Mouse (Mus musculus) embryonic facial prominence, embryonic 14.5 days (tissue): ENCODE measurements at regions not wholly inside any gene's neighbourhood (a gene's known extent, or its start where the extent isn't known, plus 50 kb on each side); places are given as distances from the start of the nearest gene placed in this dataset.

ENCODE experiments used
- ATAC-seq: fragments of 200-750 bp; cut with Nextera tagmentation; 2 replicates; pipeline ENCODE4 v1.8.0; 2017; ENCODE audit warnings: low read depth, moderate number of reproducible peaks, moderate TSS enrichment
- DNase-seq: peaks from one replicate; pipeline ENCODE4 v3.0.0-alpha.2; 2015; ENCODE audit warnings: low spot score
- H3K27ac ChIP-seq: fragments of 300-500 bp; sonication (generic); replicated peaks from 2 replicates; pipeline ENCODE4 v1.5.1; 2014; ENCODE audit warnings: low read depth, mild to moderate bottlenecking, low read length, moderate library complexity
- H3K27me3 ChIP-seq: fragments of 300-500 bp; sonication (generic); replicated peaks from 2 replicates; pipeline ENCODE4 v1.6.1; 2014; ENCODE audit warnings: low read length; ENCODE audit not compliant: control insufficient read depth, insufficient read depth
- H3K36me3 ChIP-seq: fragments of 300-500 bp; sonication (generic); 2 replicates; pipeline ENCODE4 v1.6.1; 2014; ENCODE audit warnings: low read length, mixed read lengths; ENCODE audit not compliant: control insufficient read depth, insufficient read depth
- H3K4me1 ChIP-seq: fragments of 300-500 bp; sonication (generic); 2 replicates; pipeline ENCODE4 v1.6.1; 2014; ENCODE audit warnings: antibody characterized with exemption, low read length; ENCODE audit not compliant: control insufficient read depth, insufficient read depth
- H3K4me2 ChIP-seq: fragments of 300-500 bp; sonication (generic); 2 replicates; pipeline ENCODE4 v1.6.1; 2014; ENCODE audit warnings: low read depth, mild to moderate bottlenecking, low read length, moderate library complexity, mixed read lengths
- H3K4me3 ChIP-seq: fragments of 300-500 bp; sonication (generic); 2 replicates; pipeline ENCODE4 v1.5.1; 2014; ENCODE audit warnings: low read depth, mild to moderate bottlenecking, low read length
- H3K9ac ChIP-seq: fragments of 300-500 bp; sonication (generic); 2 replicates; pipeline ENCODE4 v1.6.1; 2014; ENCODE audit warnings: low read depth, mild to moderate bottlenecking, low read length, moderate library complexity, mixed read lengths
- H3K9me3 ChIP-seq: fragments of 300-500 bp; sonication (generic); 2 replicates; pipeline ENCODE4 v1.6.1; 2016; ENCODE audit warnings: low read length; ENCODE audit not compliant: control insufficient read depth
- WGBS: fragments of 180-500 bp; shearing (Covaris S2); extraction: QIAGEN DNeasy Blood & Tissue Kit; methylation state at CpG from one replicate; pipeline ENCODE4 v1.1.7; 2014; 5-methylcytosine and 5-hydroxymethylcytosine counted together

DNA sequence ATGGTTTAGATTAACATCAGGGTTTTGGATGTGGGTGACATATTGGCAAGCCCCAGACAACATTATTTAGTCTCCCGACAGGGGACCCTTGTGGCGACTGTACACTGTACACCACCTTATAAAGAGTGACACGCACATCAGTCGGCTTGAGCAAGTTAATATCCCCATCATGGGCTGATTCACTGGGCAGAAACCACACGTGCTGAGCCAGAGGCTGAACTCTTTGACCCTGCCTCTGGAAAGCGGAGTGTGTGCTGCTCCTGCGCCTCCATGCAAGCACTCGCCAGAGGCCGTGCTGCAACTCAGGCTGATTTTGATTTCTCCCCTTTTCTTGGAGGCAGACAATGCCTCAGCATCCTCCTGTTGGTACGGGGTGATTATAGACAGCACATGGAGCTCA lies 125.2 kb upstream of the Msx2 start:
- Histone ChIP-seq H3K4me2 (no peak overlapping the region), H3K4me3 (no peak overlapping the region), H3K27ac (no peak overlapping the region), H3K9ac (no peak overlapping the region), H3K36me3 (no peaks in the 10 kb centered on the region), H3K27me3 (peaks cover 4% of the 10 kb centered on the region; the same call in 1 of the 2 replicates), H3K4me1 (peaks cover 29% of the 10 kb centered on the region), H3K9me3 (no peaks in the 10 kb centered on the region)
- 40% methylated on average over 10 of the region's 10 CpGs for WGBS
- DNase-seq = no peak
- ATAC-seq = no peak

DNA sequence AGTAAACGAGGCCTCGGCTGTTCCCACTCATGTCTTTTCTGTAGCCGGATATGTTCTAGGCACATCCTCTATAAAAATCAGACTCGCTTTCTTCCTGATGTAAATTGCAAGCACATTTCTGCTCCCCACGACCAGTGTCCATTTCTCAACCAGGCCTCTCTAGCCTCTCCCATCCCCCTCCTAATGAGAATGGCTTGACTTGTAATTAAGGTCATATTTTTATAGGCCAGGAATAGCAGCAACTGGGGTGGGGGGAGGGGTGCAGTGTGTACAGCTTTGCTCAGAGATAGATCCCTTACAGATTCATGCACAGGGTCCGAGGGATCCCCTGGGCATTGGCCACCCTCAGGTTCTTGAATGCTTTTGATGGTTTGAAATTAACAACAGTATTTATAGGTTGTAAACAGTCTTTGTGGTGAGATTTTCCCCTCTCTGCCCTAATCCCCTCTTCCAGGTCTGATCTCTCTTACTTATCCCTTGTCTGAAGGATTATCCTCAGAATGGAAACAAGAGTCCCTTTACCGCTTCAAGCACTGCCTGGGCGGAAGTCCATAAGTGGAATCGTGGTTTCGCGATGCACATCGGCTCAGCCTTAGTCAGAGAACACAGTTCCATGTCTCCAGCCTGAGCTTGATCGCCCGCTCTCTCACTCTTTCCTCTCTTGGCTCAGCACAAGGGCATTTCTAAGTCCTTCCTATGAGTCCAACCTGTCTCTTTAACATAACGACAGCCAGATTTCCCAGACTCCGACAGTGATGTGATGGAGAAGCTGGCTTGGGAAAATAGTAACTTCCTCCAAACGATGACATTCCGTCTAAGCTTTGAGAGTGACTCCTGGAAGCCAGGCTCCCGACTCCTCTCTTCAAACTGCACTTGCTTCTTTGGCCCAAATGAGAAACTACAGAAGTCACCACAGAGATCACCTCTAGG lies 124.3 kb upstream of the Msx2 start:
- peaks cover 20% of the 10 kb centered on the region for H3K4me1 ChIP-seq
- 41% methylated on average over 19 of the region's 19 CpGs for WGBS
- DNase-seq = peak; percentile 29
- ATAC-seq = no peak
- no peak overlapping the region for H3K4me3 ChIP-seq
- no peak overlapping the region for H3K4me2 ChIP-seq
- no peak overlapping the region for H3K9ac ChIP-seq
- no peaks in the 10 kb centered on the region for H3K9me3 ChIP-seq
- H3K27me3 ChIP-seq = peaks cover 4% of the 10 kb centered on the region; the same call in 1 of the 2 replicates
- H3K27ac ChIP-seq = no peak overlapping the region
- no peaks in the 10 kb centered on the region for H3K36me3 ChIP-seq

GRCm38 (mm10) chr13:53592755-53593154 lies 119.9 kb upstream of the Msx2 start:
- Histone ChIP-seq H3K9ac (no peak overlapping the region), H3K4me2 (no peak overlapping the region), H3K4me3 (no peak overlapping the region), H3K27me3 (no peaks in the 10 kb centered on the region; the same call in 1 of the 2 replicates), H3K4me1 (peaks cover 8% of the 10 kb centered on the region; the same call in 1 of the 2 replicates), H3K9me3 (no peaks in the 10 kb centered on the region), H3K27ac (no peak overlapping the region), H3K36me3 (no peaks in the 10 kb centered on the region)
- DNase-seq (no peak), ATAC-seq (no peak)
- WGBS = 17% methylated on average over 5 of the region's 5 CpGs

DNA sequence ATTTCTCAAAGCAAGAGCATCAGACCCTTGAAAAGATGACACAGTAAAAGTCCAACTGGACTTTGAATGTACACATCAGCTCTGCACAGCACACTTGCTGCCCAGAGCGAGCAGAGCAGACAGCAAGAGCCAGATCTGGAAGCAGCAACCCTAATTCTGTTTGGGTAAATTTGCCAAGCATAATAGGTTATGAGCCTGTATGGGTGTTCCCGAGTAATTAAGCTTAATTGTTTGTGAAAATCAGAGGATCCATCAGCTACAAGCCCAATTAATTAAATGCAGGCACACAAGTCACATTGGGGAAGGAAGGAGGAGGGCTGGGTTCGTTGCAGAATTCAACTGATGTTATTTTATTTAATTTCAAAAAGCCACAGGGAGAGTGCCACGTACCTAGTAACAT lies 113.9 kb upstream of the Msx2 start:
- Histone ChIP-seq H3K27me3 (no peaks in the 10 kb centered on the region), H3K9ac (no peak overlapping the region), H3K4me2 (no peak overlapping the region), H3K4me1 (no peaks in the 10 kb centered on the region), H3K36me3 (no peaks in the 10 kb centered on the region), H3K4me3 (no peak overlapping the region), H3K27ac (no peak overlapping the region), H3K9me3 (peaks cover 6% of the 10 kb centered on the region)
- 48% methylated on average over 4 of the region's 4 CpGs for WGBS
- ATAC-seq (no peak), DNase-seq (no peak)

- H3K4me2 ChIP-seq = no peak overlapping the region
- ATAC-seq (no peak), DNase-seq (no peak)
- H3K4me3 ChIP-seq = no peak overlapping the region
- no peaks in the 10 kb centered on the region for H3K36me3 ChIP-seq
- H3K27me3 ChIP-seq = no peaks in the 10 kb centered on the region
- no peak overlapping the region for H3K27ac ChIP-seq
- H3K9ac ChIP-seq = no peak overlapping the region
- H3K9me3 ChIP-seq = peaks cover 19% of the 10 kb centered on the region
- H3K4me1 ChIP-seq = no peaks in the 10 kb centered on the region
- 59% methylated on average over 9 of the region's 9 CpGs for WGBS
Observed at GRCm38 (mm10) chr13:53584504-53585130, 111.7 kb upstream of the Msx2 start.

DNA sequence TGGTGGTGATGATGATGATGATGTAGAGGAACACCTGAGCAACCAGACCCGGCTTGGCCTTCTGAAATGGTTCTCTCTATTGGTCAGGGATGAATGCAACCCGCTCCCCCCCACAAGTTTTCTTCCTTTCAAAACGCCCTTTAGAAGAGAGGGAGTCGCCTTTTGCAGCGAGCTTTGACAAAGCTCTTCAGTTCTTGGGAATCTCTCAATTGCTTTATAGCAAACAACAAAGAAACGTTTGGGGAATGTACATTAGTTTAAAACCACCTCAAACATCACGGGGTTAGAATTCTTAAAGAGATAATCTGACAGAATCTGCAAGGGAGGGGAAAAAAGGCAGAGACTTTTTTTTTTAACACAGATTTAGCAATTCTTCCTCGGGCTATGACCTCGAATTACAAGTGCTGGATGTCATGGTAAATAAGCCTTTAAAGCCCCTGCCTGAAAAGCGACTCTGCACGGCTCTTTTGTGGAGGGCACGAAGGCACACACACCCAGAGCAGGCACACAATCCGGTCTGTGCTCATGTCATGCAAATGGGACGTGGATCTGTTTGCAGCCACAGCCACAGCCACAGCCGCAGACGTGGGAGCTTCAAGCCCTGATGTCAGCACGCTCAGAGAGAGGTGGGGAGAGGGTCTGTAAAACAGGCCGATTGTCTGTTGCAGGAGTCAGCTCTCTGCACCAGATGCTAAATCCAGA lies 81.2 kb upstream of the Msx2 start:
- DNase-seq (peak; percentile 79), ATAC-seq (peak; percentile 88)
- 0 out of 2 replicates have a peak overlapping the region, but pooled peaks have one; percentile 30 for H3K9ac ChIP-seq
- no peaks in the 10 kb centered on the region; the same call in 1 of the 2 replicates for H3K4me1 ChIP-seq
- 20% methylated on average over 18 of the region's 18 CpGs for WGBS
- peak overlapping the region; percentile 21; the same call in 1 of the 2 replicates for H3K4me2 ChIP-seq
- no peaks in the 10 kb centered on the region for H3K9me3 ChIP-seq
- H3K27ac ChIP-seq = no peak overlapping the region
- H3K27me3 ChIP-seq = peaks cover 5% of the 10 kb centered on the region
- no peak overlapping the region for H3K4me3 ChIP-seq
- no peaks in the 10 kb centered on the region for H3K36me3 ChIP-seq

DNA sequence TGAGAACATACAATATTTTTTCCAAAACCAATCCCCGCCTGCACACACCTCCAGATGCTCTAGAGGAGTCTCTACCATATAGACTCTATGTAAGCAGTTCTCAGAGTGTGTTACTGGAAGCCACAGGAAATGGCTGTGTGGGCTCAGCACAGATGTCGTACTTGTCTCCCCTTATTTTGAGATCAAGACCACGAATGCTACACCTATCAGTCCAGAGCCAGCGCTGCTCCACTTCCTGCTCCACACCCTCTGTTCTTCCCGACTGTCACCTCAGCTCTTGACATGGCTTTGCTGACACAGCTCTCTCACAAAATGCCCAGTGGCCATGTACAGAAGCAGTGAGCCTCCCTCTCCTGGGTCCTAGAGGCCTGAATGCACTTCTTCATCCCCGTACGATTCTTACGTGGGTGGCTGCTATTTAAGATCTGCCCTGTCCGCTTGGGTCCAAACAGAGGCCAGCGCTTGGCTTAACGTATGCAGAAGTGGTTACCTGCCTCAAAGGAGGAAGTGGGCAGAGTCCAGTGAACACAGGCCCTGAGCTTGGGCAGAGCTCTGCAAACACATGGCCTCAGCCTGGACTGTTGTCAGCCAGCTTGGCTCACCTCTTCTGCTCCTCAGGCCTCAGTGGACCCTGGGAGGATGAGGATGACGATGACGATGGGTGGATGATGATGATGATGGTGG lies 80.5 kb upstream of the Msx2 start:
- no peak for DNase-seq
- peaks cover 5% of the 10 kb centered on the region for H3K27me3 ChIP-seq

GRCm38 (mm10) chr13:53548396-53548795 lies 75.5 kb upstream of the Msx2 start:
- Histone ChIP-seq H3K9me3 (no peaks in the 10 kb centered on the region), H3K4me3 (no peak overlapping the region), H3K36me3 (no peaks in the 10 kb centered on the region), H3K9ac (no peak overlapping the region), H3K4me2 (no peak overlapping the region), H3K27me3 (peaks cover 4% of the 10 kb centered on the region), H3K27ac (no peak overlapping the region), H3K4me1 (peaks cover 7% of the 10 kb centered on the region)
- DNase-seq (peak; percentile 53), ATAC-seq (peak; percentile 72; the same call in 1 of the 2 replicates)
- WGBS = 38% methylated on average over 11 of the region's 11 CpGs

More for the DNA sequence above, 80.5 kb upstream of the Msx2 start:
- Histone ChIP-seq H3K4me1 (no peaks in the 10 kb centered on the region; the same call in none of the 2 replicates), H3K4me3 (no peak overlapping the region), H3K4me2 (no peak overlapping the region), H3K9me3 (no peaks in the 10 kb centered on the region), H3K36me3 (no peaks in the 10 kb centered on the region), H3K9ac (no peak overlapping the region; the same call in 1 of the 2 replicates), H3K27ac (no peak overlapping the region)
- 65% methylated on average over 13 of the region's 13 CpGs for WGBS
- ATAC-seq = no peak
